Mouse (Mus musculus): ENCODE results near the gene Vhl. TPM values are rescaled to one million over a fixed set of nuclear protein-coding genes. Genes with fewer than 3 reads are reported as not detected.

The Vhl gene
- total and polyA plus RNA-seq, 3 experiments = 12.0 to 12.5 TPM; not detected in 1

- TF ChIP-seq ZMIZ1 (IDR thresholded peaks at IDR 0.05; ENCODE audit: low read depth, low read length) (no peak), GATA1 (IDR thresholded peaks at IDR 0.05; ENCODE audit: low read depth, low read length) (no peak), GABPA (IDR thresholded peaks at IDR 0.05; ENCODE audit: low read depth, low read length) (no peak), MYB (IDR thresholded peaks at IDR 0.05; ENCODE audit: low read depth, low read length) (no peak), NRF1 (IDR thresholded peaks at IDR 0.05; ENCODE audit: insufficient read depth, low read depth, low read length, poor library complexity, severe bottlenecking) (no peak), USF2 (IDR thresholded peaks at IDR 0.05; ENCODE audit: borderline replicate concordance in 1 of 2, insufficient read depth in 1 of 2, low read depth in 1 of 2, low read length in 2 of 2) (no peak), NELFE (IDR thresholded peaks at IDR 0.05; ENCODE audit: low read depth, low read length) (no peak), MEF2A (IDR thresholded peaks at IDR 0.05; ENCODE audit: extremely low read depth, insufficient replicate concordance, low read depth, low read length, poor library complexity, severe bottlenecking) (no peak), MYC (IDR thresholded peaks at IDR 0.05; ENCODE audit: low read depth, low read length) (no peak), MXI1 (IDR thresholded peaks at IDR 0.05; ENCODE audit: low read depth, low read length) (no peak), ZNF384 (IDR thresholded peaks at IDR 0.05; ENCODE audit: low read depth, low read length) (no peak), MAZ (IDR thresholded peaks at IDR 0.05; ENCODE audit: low read depth, low read length) (no peak), POLR2A (IDR thresholded peaks at IDR 0.05; ENCODE audit: control insufficient read depth in 1 of 2, insufficient read depth in 1 of 2, low read depth in 1 of 2, low read length in 2 of 2, poor library complexity in 1 of 2) (no peak), MAX (IDR thresholded peaks at IDR 0.05; ENCODE audit: low read length) (no peak), HCFC1 (IDR thresholded peaks at IDR 0.05; ENCODE audit: low read depth, low read length) (no peak), POLR2AphosphoS2 (IDR thresholded peaks at IDR 0.05; ENCODE audit: low read length) (no peak)
- no peaks in the 10 kb centered on the region for H3K9me3 ChIP-seq (replicated peaks; ENCODE audit: insufficient read depth, low read length)
- H3K4me1 ChIP-seq (ENCODE audit: control insufficient read depth in 1 of 2, insufficient read depth in 2 of 2, low read length in 2 of 2) = peaks cover 8 to 14% of the 10 kb centered on the region in 2 experiments; a peak in 3 of 4 replicates
- no peaks in the 10 kb centered on the region for H3K27me3 ChIP-seq (ENCODE audit: control insufficient read depth in 1 of 2, insufficient read depth in 2 of 2, low read length in 2 of 2)
- H3K36me3 ChIP-seq (ENCODE audit: control insufficient read depth in 1 of 2, insufficient read depth in 2 of 2, low read length in 2 of 2) = peaks cover 0 to 5% of the 10 kb centered on the region in 2 experiments; a peak in 2 of 4 replicates
- DNase-seq (ENCODE audit: low read depth, low spot score) = no peak
- no peak overlapping the region for H3K4me3 ChIP-seq (ENCODE audit: control insufficient read depth in 1 of 2, insufficient read depth in 1 of 2, low read depth in 2 of 2, low read length in 2 of 2)
- H3K79me2 ChIP-seq (ENCODE audit: control insufficient read depth, insufficient read depth, low read length, poor library complexity) = no peaks in the 10 kb centered on the region
- no peak overlapping the region for H3K27ac ChIP-seq (ENCODE audit: control insufficient read depth, low read depth, low read length)
- H3K9ac ChIP-seq (ENCODE audit: control insufficient read depth, low read depth, low read length, poor library complexity, severe bottlenecking) = no peak overlapping the region
Measured at GRCm38 (mm10) chr6:113678246-113679012, 54.7 kb downstream of the Vhl start.

GRCm38 (mm10) chr6:113679993-113680566, 56.3 kb downstream of the Vhl start:
- H3K36me3 ChIP-seq (ENCODE audit: control insufficient read depth in 1 of 2, insufficient read depth in 2 of 2, low read length in 2 of 2) = peaks cover 0 to 5% of the 10 kb centered on the region in 2 experiments; a peak in 2 of 4 replicates
- H3K9ac ChIP-seq (ENCODE audit: control insufficient read depth, low read depth, low read length, poor library complexity, severe bottlenecking) = peak overlapping the region; percentile 8; the same call in 1 of the 2 replicates
- DNase-seq (ENCODE audit: low read depth, low spot score) = no peak
- no peak overlapping the region for H3K27ac ChIP-seq (ENCODE audit: control insufficient read depth, low read depth, low read length)
- H3K4me1 ChIP-seq (ENCODE audit: control insufficient read depth in 1 of 2, insufficient read depth in 2 of 2, low read length in 2 of 2) = peaks cover 8 to 14% of the 10 kb centered on the region in 2 experiments; a peak in 3 of 4 replicates
- TF ChIP-seq CHD1 (IDR thresholded peaks at IDR 0.05; ENCODE audit: low read depth, low read length) (no peak), ZNF384 (IDR thresholded peaks at IDR 0.05; ENCODE audit: low read depth, low read length) (no peak), EP300 (IDR thresholded peaks at IDR 0.05; ENCODE audit: low read depth in 1 of 2, low read length in 2 of 2) (no peak), MYC (IDR thresholded peaks at IDR 0.05; ENCODE audit: low read depth, low read length) (no peak), KAT2A (conservative IDR thresholded peaks at IDR 0.05; ENCODE audit: low read depth, low read length) (no peak), HCFC1 (IDR thresholded peaks at IDR 0.05; ENCODE audit: low read depth, low read length) (no peak), JUND (IDR thresholded peaks at IDR 0.05; ENCODE audit: low read depth, low read length) (no peak), SIN3A (IDR thresholded peaks at IDR 0.05; ENCODE audit: low read length) (no peak), USF2 (IDR thresholded peaks at IDR 0.05; ENCODE audit: borderline replicate concordance in 1 of 2, insufficient read depth in 1 of 2, low read depth in 1 of 2, low read length in 2 of 2) (no peak)
- no peak overlapping the region for H3K4me3 ChIP-seq (ENCODE audit: control insufficient read depth in 1 of 2, insufficient read depth in 1 of 2, low read depth in 2 of 2, low read length in 2 of 2)
- no peaks in the 10 kb centered on the region for H3K9me3 ChIP-seq (replicated peaks; ENCODE audit: insufficient read depth, low read length)
- H3K27me3 ChIP-seq (ENCODE audit: control insufficient read depth in 1 of 2, insufficient read depth in 2 of 2, low read length in 2 of 2) = no peaks in the 10 kb centered on the region
- H3K79me2 ChIP-seq (ENCODE audit: control insufficient read depth, insufficient read depth, low read length, poor library complexity) = no peaks in the 10 kb centered on the region

Data from MEL (cell line).